Mouse (Mus musculus) stomach, embryonic 14.5 days (tissue): ENCODE measurements around the gene Bag1. TPM values are rescaled to one million over a fixed set of nuclear protein-coding genes. Genes with fewer than 3 reads are reported as not detected.
A peak's percentile ranks its signal among the peaks of the same experiment; 100 is the strongest.

Source experiments
- ATAC-seq: fragments of 200-750 bp; cut with Nextera tagmentation; 2 replicates; pipeline ENCODE4 v1.8.0; 2017; ENCODE audit warnings: low read depth, moderate TSS enrichment; ENCODE audit not compliant: insufficient number of reproducible peaks, insufficient read depth, low FRiP score
- H3K27ac ChIP-seq: fragments of 300-500 bp; sonication (generic); 2 replicates; pipeline ENCODE4 v1.5.1; 2014; ENCODE audit warnings: mild to moderate bottlenecking, low read length, moderate library complexity, mixed read lengths
- H3K27me3 ChIP-seq: fragments of 300-500 bp; sonication (generic); 2 replicates; pipeline ENCODE4 v1.6.1; 2014; ENCODE audit warnings: low read length, control low read depth, mixed read lengths; ENCODE audit not compliant: control insufficient read depth, insufficient read depth
- H3K36me3 ChIP-seq: fragments of 300-500 bp; sonication (generic); 2 replicates; pipeline ENCODE4 v1.6.1; 2014; ENCODE audit warnings: mild to moderate bottlenecking, control low read depth, low read length, moderate library complexity, mixed read lengths; ENCODE audit not compliant: control insufficient read depth, insufficient read depth
- H3K4me1 ChIP-seq: fragments of 300-500 bp; sonication (generic); 2 replicates; pipeline ENCODE4 v1.6.1; 2014; ENCODE audit warnings: low read length, control low read depth, mixed read lengths; ENCODE audit not compliant: control insufficient read depth, insufficient read depth
- H3K4me2 ChIP-seq: fragments of 300-500 bp; sonication (generic); replicated peaks from 2 replicates; pipeline ENCODE4 v1.6.1; 2014; ENCODE audit warnings: low read depth, low read length, control low read depth
- H3K4me3 ChIP-seq: fragments of 300-500 bp; sonication (generic); 2 replicates; pipeline ENCODE4 v1.5.1; 2014; ENCODE audit warnings: low read depth, low read length, control low read depth
- H3K9ac ChIP-seq: fragments of 300-500 bp; sonication (generic); replicated peaks from 2 replicates; pipeline ENCODE4 v1.6.1; 2014; ENCODE audit warnings: low read depth, mild to moderate bottlenecking, control low read depth, low read length, moderate library complexity, mixed read lengths
- H3K9me3 ChIP-seq: fragments of 300-500 bp; sonication (generic); 2 replicates; pipeline ENCODE4 v1.6.1; 2016; ENCODE audit warnings: low read depth, low read length, control low read depth; ENCODE audit not compliant: control insufficient read depth
- WGBS: fragments of 180-500 bp; shearing (Covaris S2); extraction: QIAGEN DNeasy Blood & Tissue Kit; methylation state at CpG from one replicate; pipeline ENCODE4 v1.1.7; 2014; 5-methylcytosine and 5-hydroxymethylcytosine counted together
- polyA plus RNA-seq: library from polyadenylated mRNA; unstranded; fragments of >200 nt; fragmentation: Nextera tagmentation; extraction: Ambion mirVana; gene quantifications from 2 replicates; pipeline ENCODE4 v1.2.1, GENCODE M21; 2014

The Bag1 gene
- polyA plus RNA-seq, 1 experiment from 2014 or later = 209 TPM

GRCm38 (mm10) chr4:40971744-40972143 is 23.6 kb upstream of the Bag1 start:
- H3K4me1 ChIP-seq = peaks cover 14% of the 10 kb centered on the region
- H3K9ac ChIP-seq = peak overlapping the region; percentile 71
- H3K36me3 ChIP-seq = peaks cover 12% of the 10 kb centered on the region
- H3K27ac ChIP-seq = peak overlapping the region; percentile 96
- ATAC-seq = no peak
- H3K4me3 ChIP-seq = peak overlapping the region; percentile 96
- 25% methylated on average over 13 of the region's 13 CpGs for WGBS
- H3K4me2 ChIP-seq = peak overlapping the region; percentile 45
- no peaks in the 10 kb centered on the region for H3K9me3 ChIP-seq
- H3K27me3 ChIP-seq = no peaks in the 10 kb centered on the region

GRCm38 (mm10) chr4:40970842-40971701 is 23.0 kb upstream of the Bag1 start, which contains the start of gene Nfx1:
TSS of gene Nfx1 (plus strand) at chr4:40970906.
- Histone ChIP-seq H3K4me2 (peak within 1 kb of the TSS; percentile 71), H3K4me1 (peaks cover 14% of the 10 kb centered on the region), H3K9me3 (no peaks in the 10 kb centered on the region), H3K27me3 (no peaks in the 10 kb centered on the region), H3K36me3 (peaks cover 10% of the 10 kb centered on the region), H3K4me3 (peak within 1 kb of the TSS; percentile 96), H3K9ac (peak within 1 kb of the TSS; percentile 71), H3K27ac (peak within 1 kb of the TSS; percentile 96)
- WGBS = under 1% methylated on average over 54 of the region's 85 CpGs
- ATAC-seq = peak; percentile 95

- H3K9me3 ChIP-seq = no peaks in the 10 kb centered on the region
- H3K4me1 ChIP-seq = peaks cover 14% of the 10 kb centered on the region
- H3K27ac ChIP-seq = peak overlapping the region; percentile 96
- H3K9ac ChIP-seq = peak overlapping the region; percentile 71
- ATAC-seq = peak; percentile 19; the same call in 1 of the 2 replicates
- peak overlapping the region; percentile 96 for H3K4me3 ChIP-seq
- WGBS = under 1% methylated on average over 16 of the region's 16 CpGs
- peak overlapping the region; percentile 71 for H3K4me2 ChIP-seq
- no peaks in the 10 kb centered on the region for H3K27me3 ChIP-seq
- peaks cover 10% of the 10 kb centered on the region for H3K36me3 ChIP-seq
Observed at GRCm38 (mm10) chr4:40970592-40970841, 22.4 kb upstream of the Bag1 start.

- no peaks in the 10 kb centered on the region for H3K9me3 ChIP-seq
- H3K4me1 ChIP-seq = peaks cover 14% of the 10 kb centered on the region
- peak overlapping the region; percentile 71 for H3K4me2 ChIP-seq
- H3K4me3 ChIP-seq = peak overlapping the region; percentile 96
- whole genome bisulfite sequencing = 11% methylated on average over 11 of the region's 13 CpGs
- no peaks in the 10 kb centered on the region for H3K27me3 ChIP-seq
- peak overlapping the region; percentile 71 for H3K9ac ChIP-seq
- no peak; the same call in none of the 2 replicates for ATAC-seq
- H3K27ac ChIP-seq = peak overlapping the region; percentile 96
- H3K36me3 ChIP-seq = peaks cover 13% of the 10 kb centered on the region
Observed at GRCm38 (mm10) chr4:40969781-40970591, 21.9 kb upstream of the Bag1 start.

- no peak overlapping the region for H3K4me3 ChIP-seq
- WGBS = 66% methylated on average over 4 of the region's 4 CpGs
- H3K4me2 ChIP-seq = no peak overlapping the region
Observed at GRCm38 (mm10) chr4:40969161-40969560, 21.1 kb upstream of the Bag1 start.

GRCm38 (mm10) chr4:40963536-40963935 is 15.4 kb upstream of the Bag1 start:
- 93% methylated on average over 3 of the region's 3 CpGs for WGBS
- no peak overlapping the region for H3K4me2 ChIP-seq
- H3K9ac ChIP-seq = no peak overlapping the region
- no peak overlapping the region for H3K4me3 ChIP-seq
- H3K27ac ChIP-seq = no peak overlapping the region
- peaks cover 55% of the 10 kb centered on the region for H3K36me3 ChIP-seq
- no peak for ATAC-seq
- H3K9me3 ChIP-seq = no peaks in the 10 kb centered on the region
- no peaks in the 10 kb centered on the region for H3K27me3 ChIP-seq
- no peaks in the 10 kb centered on the region for H3K4me1 ChIP-seq

More at GRCm38 (mm10) chr4:40969161-40969560, 21.1 kb upstream of the Bag1 start:
- ATAC-seq = no peak
- H3K27ac ChIP-seq = no peak overlapping the region
- H3K9me3 ChIP-seq = no peaks in the 10 kb centered on the region
- H3K27me3 ChIP-seq = no peaks in the 10 kb centered on the region
- peaks cover 16% of the 10 kb centered on the region for H3K36me3 ChIP-seq
- H3K9ac ChIP-seq = no peak overlapping the region
- peaks cover 14% of the 10 kb centered on the region for H3K4me1 ChIP-seq

GRCm38 (mm10) chr4:40955942-40956341 is 7.8 kb upstream of the Bag1 start:
- no peak for ATAC-seq
- peaks cover 80% of the 10 kb centered on the region for H3K36me3 ChIP-seq
- H3K4me3 ChIP-seq = no peak overlapping the region
- 82% methylated on average over 6 of the region's 6 CpGs for WGBS
- H3K4me2 ChIP-seq = no peak overlapping the region
- H3K9ac ChIP-seq = no peak overlapping the region
- H3K27ac ChIP-seq = no peak overlapping the region
- H3K9me3 ChIP-seq = no peaks in the 10 kb centered on the region
- no peaks in the 10 kb centered on the region for H3K4me1 ChIP-seq
- H3K27me3 ChIP-seq = no peaks in the 10 kb centered on the region

- H3K4me2 ChIP-seq = no peak overlapping the region
- H3K9me3 ChIP-seq = no peaks in the 10 kb centered on the region
- no peak overlapping the region for H3K27ac ChIP-seq
- WGBS = 100% methylated on average over 1 of the region's 1 CpGs
- peaks cover 7% of the 10 kb centered on the region; the same call in 1 of the 2 replicates for H3K4me1 ChIP-seq
- no peak overlapping the region for H3K9ac ChIP-seq
- H3K27me3 ChIP-seq = no peaks in the 10 kb centered on the region
- peaks cover 64% of the 10 kb centered on the region for H3K36me3 ChIP-seq
- no peak for ATAC-seq
- no peak overlapping the region for H3K4me3 ChIP-seq
Observed at GRCm38 (mm10) chr4:40953521-40953920, 5.4 kb upstream of the Bag1 start.
